16 mouse cellular contexts compared by ENCODE assay signal in genomic region chr9:97544359-97544758, GRCm38 (mm10).
"Had no signal": no experiment of that assay in that cellular context is flagged by ENCODE, and none has a peak within 500 bp of the region (broad histone marks: within the 10 kb centered on the region; RNA-seq: fewer than 3 reads in every experiment).

No protein-coding gene starts in this region.

- H3K27me3 ChIP-seq: megakaryocyte, embryonic 14.5 days; midbrain, embryonic 13.5 days; midbrain, embryonic 15.5 days; neural tube, embryonic 12.5 days; stomach, embryonic 15.5 days had no signal

- ATAC-seq: liver, postnatal 0 days; midbrain, embryonic 13.5 days; midbrain, embryonic 15.5 days had no signal

- H3K27ac ChIP-seq: macrophage; midbrain, embryonic 13.5 days; midbrain, embryonic 15.5 days; neural tube, embryonic 12.5 days; stomach, embryonic 15.5 days; stomach, postnatal 0 days had no signal

- H3K9ac ChIP-seq: liver, postnatal 0 days; midbrain, embryonic 13.5 days; midbrain, embryonic 15.5 days; neural tube, embryonic 12.5 days; stomach, embryonic 15.5 days had no signal

- H3K9me3 ChIP-seq: midbrain, embryonic 13.5 days; midbrain, embryonic 15.5 days; neural tube, embryonic 12.5 days; stomach, embryonic 15.5 days had no signal

- DNase-seq: liver, postnatal 0 days; lung, adult 2 months; lung, postnatal 10 days; lung, postnatal 36 days; right cerebral cortex, postnatal 14 days; thymus, adult 2 months; thymus, postnatal 25 days; thymus, postnatal 4 days had no signal

- H3K4me3 ChIP-seq: megakaryocyte, embryonic 14.5 days; midbrain, embryonic 13.5 days; midbrain, embryonic 15.5 days; neural tube, embryonic 12.5 days; stomach, embryonic 15.5 days had no signal

- H3K4me1 ChIP-seq: megakaryocyte, embryonic 14.5 days; midbrain, embryonic 15.5 days; neural tube, embryonic 12.5 days; stomach, embryonic 15.5 days had no signal

- H3K4me2 ChIP-seq: midbrain, embryonic 11.5 days; midbrain, embryonic 13.5 days; midbrain, embryonic 15.5 days; neural tube, embryonic 12.5 days; stomach, embryonic 15.5 days had no signal

- H3K36me3 ChIP-seq: midbrain, embryonic 13.5 days; midbrain, embryonic 15.5 days; neural tube, embryonic 12.5 days; stomach, embryonic 15.5 days had no signal
